Mouse (Mus musculus) urinary bladder, postnatal 10 days (tissue): Measurements from ENCODE around the gene Pcsk5.

ENCODE experiments used
- DNase-seq: peaks from one replicate; pipeline ENCODE4 v3.0.0; 2022; ENCODE audit warnings: low spot score

Pcsk5 gene

DNA sequence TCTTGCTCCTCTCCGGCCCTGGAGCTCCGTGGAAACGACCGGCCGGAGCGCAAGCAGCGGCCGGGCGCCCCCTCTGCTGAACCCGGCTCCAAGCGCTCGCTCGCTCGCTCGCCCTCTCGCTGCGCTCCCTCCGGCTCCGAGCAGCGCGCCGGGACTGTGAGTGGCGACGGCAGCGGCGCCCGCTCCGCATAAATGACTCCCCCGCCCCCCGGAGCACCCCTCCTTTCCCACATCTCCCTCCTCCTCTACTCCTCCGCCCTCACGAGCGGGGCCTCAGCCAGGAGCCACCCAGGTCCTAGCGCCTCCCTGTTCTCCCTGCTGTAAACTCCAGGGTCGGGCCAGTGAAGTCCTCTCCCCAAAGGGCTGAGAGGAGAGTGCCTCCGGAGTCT is at the start of gene Pcsk5:
Gene Pcsk5, minus strand, starts transcription at position 162 of the 389 bp plus-strand sequence.
- DNase-seq: peak; percentile 43

DNA sequence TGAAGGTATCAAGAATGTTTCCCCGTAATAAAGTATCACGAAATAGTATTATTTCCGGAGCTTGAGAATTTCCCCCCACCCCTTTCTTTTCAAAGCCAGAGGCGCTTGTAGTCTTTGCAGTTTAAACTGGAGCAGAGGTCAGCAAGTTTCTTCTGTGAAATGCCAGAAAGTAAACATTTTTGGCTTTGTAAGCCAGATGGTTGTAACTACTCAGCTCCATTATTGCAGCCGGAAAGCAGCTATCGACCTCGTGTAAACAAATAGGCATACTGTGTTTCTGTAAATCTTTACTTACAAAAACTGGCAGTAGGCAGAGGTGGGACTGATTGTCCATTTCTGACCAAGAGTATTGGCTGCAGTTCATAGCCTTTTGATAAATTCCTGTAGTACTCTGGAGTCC is 38.4 kb upstream of the Pcsk5 start:
- no peak for DNase-seq

DNA sequence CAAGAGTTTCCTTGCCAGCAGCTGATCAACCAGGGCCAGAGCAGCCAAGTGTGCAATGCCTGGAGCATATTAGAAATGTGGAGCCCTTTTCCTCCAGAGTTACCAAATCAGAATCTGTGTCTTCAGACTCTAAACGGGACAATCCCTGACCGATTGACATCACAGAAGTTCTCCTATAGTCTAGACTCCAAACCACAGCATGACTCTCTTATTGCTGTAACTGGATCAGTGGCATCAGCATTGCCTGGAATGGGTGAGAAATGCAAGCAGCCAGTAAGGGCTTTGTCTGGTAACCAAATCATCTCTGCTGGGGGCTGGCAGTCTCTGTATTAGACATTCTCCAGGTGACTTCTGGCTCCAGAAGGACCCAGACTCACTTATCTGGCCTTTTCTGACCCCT is 37.0 kb upstream of the Pcsk5 start:
- DNase-seq: no peak

DNA sequence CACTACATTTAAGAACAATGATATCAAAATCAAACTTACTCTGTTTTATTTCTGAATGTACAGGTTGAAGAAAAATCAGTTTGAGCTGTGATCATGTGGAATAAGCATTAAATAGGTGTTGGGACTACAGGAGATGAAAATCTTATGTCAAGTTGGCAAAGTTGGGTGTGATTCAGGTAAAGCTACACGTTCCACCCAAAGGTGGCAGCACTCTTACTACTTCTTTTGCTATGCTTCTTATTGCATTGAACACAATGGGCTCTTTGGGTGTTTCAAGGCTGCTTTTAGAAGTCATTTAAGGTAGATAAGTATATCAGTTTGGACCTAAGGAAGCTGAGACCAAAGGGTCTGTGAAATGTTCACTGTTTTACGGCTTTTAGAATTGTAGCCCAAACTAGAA is 36.3 kb upstream of the Pcsk5 start:
- no peak for DNase-seq

DNA sequence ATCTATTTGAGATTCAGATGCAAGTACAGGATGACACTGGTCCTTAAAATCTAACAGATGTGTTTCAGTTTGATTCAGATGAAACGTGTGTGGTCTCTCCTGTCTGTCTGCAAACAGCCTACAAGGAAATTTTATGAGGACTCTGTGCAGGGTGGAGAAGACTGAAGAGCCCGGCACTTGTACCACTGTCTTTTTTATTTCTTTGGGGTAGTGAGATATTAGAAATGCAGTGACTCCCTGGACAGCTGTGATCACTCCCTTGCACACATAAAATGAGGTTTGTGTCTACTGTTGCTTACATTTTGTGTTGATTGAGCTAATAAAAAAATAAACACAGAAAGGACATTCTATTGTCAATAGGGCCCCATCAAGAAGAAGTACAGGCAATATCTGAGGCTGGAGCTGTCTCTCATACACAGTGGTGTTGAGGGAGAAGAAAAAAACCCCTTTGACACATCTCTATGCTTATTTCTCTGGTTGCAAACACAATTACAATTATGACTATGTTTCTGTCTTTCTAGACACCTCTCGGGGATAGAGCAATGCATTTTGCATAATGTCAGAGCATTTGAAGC is 29.0 kb upstream of the Pcsk5 start:
- DNase-seq: no peak

DNA sequence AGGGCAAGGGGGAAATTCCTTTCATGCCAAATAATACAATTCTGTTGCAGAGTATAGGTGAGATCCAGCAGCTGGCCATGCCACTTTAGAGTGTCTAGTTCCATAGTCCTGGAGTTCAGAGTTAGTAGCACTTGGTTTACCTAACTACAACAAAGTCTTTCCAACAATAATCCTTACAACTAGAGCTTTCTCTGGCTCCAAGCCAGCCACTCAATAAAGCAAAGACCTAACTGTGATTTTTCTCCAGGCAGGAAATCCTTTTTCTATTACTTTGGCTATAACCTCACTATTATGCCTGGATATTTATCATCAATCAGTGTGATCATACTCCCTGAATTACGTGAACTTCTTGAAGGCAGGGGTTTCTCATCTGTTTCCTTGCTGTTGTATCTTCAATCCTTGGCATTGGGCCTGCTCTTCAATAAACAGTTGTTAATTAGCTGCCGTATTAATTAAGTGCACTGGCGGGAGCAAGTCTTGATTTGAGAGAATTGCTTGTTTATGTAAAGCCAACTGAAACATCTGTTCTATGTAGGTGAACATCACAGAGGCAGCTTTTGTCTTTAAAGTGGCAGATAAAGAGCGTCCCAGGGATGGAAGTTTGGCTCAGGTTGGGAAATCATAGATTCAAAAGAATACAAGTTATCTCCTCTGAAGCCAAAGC is 23.1 kb upstream of the Pcsk5 start:
- DNase-seq: no peak

DNA sequence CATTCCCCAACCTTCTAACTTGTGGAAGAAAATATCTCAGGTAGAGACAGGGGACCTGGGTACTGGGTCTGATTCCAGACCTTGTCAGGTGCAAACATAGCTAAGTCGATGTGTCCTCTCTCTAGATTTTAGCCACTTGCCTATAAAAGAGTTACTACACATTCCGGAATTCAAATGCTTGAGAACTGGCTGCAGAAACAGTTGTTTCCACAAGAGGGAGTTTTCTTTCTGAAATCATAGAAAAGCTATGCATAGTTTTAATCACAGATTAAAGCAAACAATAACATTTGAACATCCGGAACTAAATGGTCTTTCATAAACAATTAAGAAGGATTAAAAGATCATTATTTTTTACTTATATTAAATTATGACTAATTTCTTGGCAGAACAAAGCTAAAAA is 19.3 kb upstream of the Pcsk5 start:
- no peak for DNase-seq

DNA sequence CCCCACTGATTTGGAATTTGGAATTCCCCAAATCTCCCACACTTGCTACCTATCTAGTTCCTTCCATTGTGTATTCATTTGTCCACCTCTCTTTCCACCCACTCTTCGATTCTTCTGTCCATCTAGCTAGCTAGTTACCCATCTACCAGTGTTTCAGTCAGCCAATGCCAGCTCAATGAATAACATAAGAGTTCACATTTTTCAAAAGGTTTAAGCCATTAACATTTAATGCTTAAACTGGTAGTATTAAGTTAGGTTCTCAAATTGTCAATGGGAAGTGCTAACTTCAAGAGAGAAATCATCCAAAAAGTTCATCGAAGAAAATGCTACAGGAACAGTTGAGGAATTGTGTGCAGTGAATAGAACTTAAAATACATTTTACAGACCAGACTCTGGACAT is 11.0 kb upstream of the Pcsk5 start:
- DNase-seq: no peak

DNA sequence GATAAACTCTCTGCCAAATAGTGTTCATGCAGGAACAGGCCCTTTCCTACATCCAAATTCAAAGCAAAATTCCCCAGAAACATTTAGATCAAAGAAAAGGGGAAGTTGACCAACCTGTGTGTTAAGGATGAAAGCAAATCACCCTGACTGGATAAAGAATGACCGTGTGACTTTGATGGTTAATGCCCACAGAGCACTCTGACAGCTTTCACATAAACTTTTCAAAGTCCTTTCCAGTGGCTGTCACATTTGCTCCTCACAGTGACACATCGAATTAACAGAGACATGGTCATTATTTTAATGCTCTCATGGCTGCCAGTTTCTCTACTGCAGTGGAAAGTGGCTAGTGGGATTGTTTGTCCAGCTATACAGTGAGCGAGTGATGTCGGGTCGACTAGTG is 8.5 kb upstream of the Pcsk5 start:
- no peak for DNase-seq

DNA sequence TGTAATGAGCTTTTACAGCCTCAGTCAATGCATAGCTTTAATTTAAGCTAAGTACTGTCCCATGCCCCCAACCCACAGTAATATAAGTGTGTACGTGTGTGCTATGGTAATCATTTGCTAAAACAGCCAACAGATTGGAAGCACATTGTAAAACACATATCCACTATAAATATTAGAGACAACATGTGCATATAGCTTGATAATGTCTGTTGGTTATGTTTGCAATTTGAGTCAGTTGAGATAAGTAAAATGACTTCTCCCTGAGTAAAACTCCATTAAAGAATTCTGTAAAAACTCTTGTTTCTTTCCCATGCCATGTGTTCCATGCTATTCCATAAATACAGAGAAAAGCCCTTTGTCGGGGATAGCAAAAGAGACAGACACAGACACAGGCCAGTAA is 4.2 kb upstream of the Pcsk5 start:
- no peak for DNase-seq

DNA sequence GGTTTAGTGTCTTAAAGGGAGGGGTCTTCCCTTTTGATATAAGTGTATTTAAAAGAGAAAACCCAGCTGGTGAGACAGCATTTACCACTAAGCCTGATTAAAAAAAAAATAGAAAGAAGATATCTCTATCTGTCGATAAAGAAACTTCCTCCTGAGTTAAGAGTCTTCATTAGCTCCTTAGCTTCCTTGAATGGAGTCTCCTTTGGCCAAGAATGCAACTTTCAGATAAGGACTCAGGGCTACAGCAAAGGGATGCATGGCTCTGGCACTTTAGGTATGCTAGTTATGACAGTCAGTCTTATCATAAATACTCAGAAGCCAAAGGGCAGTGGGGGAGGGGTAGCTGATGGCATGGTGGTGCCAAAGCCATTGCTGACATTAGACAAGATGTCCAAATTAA is 2.4 kb upstream of the Pcsk5 start:
- no peak for DNase-seq

DNA sequence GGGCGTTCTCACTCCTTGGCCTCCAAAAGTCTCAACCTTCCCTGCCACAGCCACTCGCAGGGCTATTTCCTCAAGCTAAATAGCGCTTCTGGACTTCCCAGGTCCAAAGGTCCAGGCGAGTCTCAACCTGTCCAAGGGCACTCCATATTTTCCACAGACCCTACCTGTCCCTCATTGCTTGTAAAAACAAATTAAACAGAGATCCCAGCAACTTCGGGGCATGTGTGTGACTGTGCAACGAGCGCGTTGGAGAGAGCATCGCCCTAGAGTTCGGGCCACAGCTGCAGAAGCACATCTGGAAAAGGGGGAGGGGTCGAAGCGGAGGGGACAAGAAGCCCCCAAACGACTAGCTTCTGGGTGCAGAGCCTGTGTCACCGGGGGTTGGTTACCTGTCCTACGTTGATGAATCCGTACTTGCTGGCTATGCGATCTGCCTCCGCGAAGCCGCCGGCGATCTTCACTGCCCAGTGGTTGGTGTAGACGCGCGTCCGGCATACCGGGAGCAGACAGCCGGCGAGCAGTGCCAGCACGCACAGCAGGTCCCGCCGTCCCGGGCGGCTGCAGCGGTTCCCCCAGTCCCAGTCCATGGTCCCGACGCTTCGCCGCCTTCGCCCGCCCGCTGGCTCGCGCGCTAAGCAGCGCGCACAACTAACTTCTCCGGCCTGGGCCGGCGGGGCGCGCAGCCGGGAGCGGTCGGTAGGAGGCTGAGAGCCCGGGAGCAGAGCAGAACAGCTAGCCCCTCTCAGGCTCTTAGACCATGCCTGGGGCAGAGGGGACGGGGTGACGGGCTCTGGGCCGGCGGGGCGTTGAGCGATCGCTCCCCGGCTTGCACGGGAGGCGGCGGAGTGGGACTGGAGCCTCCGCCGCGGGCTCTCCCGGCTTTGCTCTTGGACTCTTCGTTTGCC is 614 bp downstream of the Pcsk5 start:
- DNase-seq: peak; percentile 11

DNA sequence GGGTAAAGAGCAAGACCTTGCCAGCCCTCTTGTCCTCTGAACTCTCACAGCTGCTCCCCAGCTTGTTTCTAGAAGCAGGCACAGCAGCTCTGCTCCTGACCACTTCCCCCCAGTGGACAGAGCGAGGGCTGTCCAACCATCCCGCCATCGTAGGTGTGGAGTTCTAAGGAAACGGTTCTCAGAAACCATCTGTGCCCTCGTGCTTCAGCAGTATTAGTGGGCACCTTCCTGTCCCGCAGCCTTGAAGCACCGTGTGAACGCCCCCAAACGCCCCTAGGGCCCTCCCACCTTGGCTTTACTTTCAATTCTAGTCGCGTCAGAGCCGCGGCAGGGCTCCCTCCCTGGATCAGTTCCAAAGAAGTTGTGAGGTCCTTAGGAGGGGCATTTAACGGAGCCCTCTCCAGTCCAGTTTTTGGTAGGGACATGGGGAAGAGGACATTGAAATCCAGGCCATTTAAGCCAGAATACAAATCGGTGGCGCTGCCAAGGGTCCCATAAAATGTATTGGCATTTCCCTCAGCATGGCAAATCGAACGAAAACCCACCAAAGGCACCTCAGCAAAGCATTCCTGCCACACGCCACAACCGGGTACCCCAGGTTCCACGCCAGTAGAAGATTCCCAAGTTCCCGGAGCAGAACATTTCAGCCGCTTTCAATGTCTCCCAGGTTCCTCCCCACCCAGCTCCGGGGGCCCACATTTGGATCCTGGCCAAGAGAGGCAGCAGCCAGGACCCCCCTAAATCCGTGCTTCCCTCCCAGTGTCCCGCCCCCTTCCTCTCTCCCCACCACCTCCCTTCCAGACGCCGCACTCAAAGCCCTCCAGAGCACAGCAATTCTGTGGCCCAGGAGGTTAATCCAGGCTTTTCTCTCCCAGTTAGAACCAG is 1.5 kb downstream of the Pcsk5 start:
- DNase-seq: no peak

DNA sequence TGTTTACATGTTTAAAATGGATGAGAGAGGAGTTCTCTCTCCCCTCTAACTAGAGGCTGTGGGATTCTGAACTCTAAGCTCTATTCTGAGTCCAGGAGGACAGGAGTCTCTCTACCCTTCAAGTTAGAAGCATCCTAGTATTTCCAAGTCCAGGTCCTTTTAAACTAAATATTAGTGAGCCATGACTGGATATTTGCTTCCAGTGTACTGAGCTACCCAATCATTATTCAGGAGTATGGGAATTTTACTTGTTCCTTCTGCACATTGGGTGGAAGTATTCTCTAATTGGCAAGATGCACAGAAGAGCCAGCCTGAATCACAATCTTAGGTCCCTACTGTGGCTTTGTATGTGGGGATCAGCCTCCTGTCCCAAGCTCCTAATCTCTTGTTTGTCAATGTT is 2.5 kb downstream of the Pcsk5 start:
- DNase-seq: no peak

DNA sequence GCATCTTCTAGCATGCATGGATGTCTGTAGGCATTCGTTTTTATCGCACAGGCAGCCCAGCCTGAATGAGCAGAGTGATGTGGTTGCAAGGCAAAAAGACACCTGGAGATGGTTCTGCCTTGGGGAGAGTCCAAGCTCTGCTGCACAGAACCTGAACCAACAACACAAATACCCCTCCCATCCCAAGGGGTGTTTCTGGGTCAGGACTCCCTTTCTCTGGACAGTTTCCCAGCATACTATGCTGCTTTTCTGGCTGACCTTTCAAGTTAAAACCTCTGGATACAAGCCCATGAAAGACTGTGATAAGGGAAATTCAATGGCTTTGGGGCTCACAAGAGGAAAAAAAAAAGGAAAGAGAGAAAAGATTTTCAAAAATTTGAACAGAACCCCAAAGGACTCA is 6.1 kb downstream of the Pcsk5 start:
- DNase-seq: no peak

DNA sequence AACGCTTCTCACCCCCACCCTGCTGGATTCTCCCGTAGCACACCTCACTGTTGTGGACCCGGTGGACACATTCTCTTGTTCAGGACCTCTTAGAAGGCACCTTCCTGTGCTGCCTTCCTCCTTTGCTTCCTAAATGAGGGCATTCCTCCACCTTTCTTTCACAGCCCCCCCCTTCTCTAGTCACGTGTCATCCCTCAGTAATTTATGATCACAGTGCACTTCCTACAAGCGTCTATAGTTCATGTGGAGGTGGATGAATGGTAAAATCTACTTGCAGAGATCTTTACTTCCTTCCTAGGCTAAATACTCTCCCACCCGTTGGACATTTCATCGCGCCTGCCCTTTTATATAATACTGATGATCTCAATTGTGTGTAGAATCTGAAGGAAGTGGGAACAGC is 9.0 kb downstream of the Pcsk5 start:
- DNase-seq: no peak

DNA sequence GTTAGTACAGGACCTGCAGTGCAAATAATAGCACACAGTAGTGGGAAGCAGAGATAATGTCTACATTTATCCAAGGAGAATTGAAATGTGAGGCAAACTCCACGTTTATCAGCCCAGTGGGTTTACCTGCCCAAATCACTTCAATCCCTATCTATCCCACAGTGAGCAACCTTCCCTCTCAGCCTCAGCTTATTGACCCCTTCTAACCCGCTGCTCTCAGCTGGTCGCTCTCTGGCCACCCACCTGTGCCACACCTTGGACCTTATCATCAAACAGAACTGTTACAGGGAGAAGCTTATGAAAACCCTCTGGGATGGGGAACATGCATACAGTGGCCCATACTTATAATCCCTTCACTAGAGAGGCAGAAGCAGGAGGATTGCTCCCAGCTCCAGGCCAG is 10.7 kb downstream of the Pcsk5 start:
- DNase-seq: no peak

DNA sequence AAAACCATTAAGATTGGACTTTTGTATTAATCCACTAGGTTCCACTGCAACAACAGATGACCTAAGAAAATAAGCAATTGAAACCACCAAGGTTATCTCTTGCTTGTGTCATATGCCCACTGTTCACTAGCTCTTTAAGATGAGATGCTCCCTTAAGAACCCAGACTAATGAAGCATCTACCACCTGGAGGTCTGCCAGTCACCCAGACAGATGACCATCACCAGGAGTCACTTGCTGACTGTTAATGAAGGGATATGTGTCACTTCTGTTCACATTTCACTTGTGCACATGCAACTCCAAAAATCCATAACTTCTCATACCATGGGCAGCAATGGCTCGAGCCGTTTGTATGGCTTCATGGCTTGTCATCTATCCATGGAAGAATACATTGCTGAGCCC is 17.4 kb downstream of the Pcsk5 start:
- DNase-seq: no peak

DNA sequence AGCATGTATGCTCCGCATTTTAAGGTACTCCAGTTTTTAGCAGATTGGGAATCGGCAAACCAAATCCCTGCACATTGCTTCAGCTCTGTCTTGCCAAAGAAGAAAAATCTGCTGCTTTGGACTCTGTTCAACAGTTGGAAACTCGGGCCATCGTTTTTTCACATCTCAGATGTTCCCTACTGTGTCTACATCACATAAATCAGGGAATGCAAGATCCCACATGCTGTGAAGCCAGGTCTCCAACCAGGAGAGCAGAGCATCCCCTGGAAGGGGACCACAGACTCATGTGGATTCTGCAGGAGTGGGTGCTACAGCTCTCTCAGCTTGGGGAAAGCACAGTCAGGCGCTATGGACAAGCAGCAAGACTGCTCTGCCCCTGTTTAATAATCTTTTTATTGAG is 18.4 kb downstream of the Pcsk5 start:
- DNase-seq: no peak

DNA sequence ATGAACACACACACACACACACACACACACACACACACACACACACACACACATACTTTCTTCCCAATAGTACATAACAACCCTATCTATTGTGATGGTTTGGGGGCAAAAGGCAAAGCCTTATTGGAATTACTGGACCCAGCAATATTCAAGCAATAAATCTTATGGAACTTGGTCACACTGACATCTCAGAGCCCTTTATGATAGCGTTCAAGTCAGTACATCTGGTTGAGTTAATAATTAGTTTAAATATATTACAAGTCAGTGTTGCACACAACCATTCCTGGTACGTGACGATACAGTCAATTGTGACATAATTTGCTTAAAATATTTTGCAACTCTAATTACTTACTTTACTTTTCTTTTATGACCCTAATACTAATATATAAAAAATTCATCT is 22.4 kb downstream of the Pcsk5 start:
- DNase-seq: no peak

DNA sequence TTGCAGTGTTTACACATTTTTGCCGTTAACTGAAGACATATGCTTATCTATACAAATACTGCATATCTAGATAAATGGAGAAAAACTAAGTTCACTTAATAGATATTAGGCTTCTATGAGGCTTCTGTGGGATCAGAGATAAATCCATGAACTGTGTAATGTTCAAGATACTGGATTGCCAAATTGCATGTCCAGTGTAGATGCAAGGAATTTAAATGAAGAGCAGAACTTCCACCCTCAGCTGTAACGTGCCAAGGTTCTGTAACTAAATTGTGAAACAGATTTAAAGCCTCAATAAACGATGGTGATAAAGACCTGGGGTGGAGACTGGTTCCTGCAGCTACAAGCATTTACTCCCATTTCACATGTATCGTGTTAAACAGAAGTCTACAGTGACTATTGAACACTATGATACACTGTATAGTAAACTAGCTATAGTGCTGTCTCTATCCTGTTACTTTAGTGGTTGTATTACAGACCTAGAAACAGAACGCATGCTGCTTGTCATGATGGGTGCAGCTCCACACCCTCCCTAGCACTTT is 23.9 kb downstream of the Pcsk5 start:
- DNase-seq: no peak

DNA sequence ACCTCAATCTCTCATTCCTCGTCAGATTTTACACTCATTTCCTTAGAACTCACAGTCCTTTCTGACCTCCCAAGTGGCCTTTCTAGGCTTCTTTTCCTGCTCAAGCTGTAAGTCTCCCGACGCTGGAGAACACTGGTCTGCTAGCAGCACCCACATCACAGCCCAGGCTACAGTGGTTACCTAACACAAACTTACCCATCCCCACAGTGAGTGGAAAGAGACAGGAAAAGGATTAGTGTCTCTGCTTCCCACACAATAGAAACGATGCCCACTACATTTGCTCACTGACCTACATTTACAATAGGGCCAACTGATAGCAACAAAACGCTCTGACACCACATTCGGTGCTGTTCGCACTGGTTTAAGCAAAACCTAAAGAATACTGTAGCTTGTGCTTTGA is 24.8 kb downstream of the Pcsk5 start:
- no peak for DNase-seq
